Mouse (Mus musculus): Measurements from ENCODE around the gene Gm10382. TPM values are rescaled to one million over a fixed set of nuclear protein-coding genes. Genes with fewer than 3 reads are reported as not detected.

The Gm10382 gene
- 1 to 10 TPM; 1.2 to 1.4 TPM for total RNA-seq (2023)

DNA sequence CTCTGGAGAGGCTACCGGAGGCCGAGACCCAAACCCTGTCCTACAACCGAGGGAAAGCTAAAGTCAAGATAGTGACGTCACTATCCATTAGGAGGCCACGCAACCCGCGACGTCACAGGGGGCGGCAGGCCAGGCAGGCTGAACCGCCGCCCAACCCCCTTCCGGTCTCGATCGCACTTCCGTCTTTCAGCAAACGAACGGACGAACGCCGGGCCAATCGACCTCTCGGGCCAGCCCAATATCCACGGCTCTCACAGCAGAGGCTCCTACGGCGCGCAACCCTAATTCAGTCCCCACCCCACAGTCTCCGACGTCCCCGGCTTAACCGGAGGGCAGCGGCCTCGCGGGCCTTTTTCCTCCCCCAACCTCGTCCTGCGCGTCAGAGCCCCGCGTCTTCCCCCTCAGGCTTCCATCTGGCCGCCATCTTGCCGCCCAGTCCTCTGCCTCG lies at the start of gene Gm10382:
Gm10382 (plus strand) TSS at position 192 of the 448 bp plus-strand sequence.

GRCm38 (mm10) chr5:125340547-125341262 lies 48.4 kb upstream of the Gm10382 start, which contains the start of gene Scarb1:
TSS of gene Scarb1 (minus strand) at chr5:125341094.

DNA sequence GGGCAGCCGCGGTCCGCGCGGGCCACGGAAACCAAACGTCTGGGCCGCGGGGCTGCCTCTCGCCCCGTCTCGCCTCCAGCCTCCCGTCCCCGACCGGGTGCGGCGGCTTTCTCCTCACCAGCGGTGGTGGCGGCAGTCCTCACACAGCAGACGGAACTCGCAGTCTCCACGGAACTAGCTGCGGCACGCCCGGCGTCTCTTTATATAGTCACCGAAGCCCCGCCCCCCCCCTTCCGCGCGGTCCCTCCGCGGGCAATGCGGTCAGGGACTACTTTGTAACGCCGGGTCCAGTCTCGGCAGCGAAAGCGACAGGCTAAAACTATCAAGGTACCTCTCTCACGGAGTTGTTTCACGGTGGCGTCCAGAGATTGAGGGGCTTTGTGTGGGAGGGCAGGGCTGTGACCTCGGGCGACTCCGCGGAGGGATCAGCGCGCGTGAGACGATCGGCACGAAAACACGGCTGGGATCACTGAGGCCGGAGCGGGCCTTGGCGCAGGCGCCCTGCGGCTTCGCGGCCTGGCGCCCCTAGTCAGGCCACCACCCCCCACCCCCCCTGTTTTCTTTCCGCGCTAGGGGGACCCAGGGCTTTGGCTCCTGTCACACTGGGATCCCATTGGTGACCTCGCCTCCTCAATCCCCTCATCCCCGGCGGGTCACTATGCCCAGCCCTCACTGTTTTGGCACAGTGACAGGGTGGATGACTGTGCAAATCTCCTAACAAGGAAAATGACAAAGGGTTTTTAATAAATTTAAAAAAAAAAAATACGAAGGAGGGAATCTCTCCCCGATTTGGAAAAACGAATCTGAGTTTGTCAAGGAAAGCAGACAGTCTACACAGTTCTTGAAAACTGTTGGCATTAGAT lies 688 bp downstream of the Gm10382 start, which contains the start of gene Ubc:
Ubc (minus strand) TSS at position 624 of the 863 bp plus-strand sequence.

DNA sequence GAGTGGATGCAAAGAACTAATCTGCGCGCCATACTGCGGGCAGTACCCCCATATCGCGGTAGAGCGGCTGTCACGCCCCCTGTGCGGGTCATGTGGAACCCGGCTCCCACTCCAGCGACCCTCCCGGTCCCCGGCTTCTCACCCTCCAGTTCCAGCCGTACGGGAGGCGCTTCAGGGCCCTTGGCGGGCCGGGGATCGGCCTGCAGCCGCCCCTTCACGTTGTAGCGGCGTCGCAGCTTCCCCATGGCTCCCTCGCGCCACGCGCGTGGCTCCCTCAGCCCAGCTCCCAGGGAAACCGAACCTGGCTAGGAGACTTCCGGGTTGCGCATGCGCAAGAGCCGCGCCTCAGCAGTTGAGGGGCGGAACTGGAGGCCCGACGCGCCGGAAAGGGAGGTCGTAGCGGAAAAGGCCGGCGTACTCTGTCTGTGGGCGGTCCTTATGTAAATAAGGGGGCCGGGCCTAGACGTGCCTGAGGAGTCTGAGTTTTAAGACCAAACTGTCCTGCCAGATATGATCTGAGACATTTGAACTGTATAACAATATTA lies 44.7 kb downstream of the Gm10382 start, which contains the start of gene Dhx37:
Dhx37 (minus strand) TSS at position 329 of the 545 bp plus-strand sequence.

Other genes with a start within 250 kb of the Gm10382 start
- 100 to 1,000 TPM; 341 to 357 TPM for gene Ncor2, start 210.1 kb upstream of the Gm10382 start, total RNA-seq (2023)
- gene Scarb1, start 48.2 kb upstream of the Gm10382 start, total RNA-seq (2023) = 100 to 1,000 TPM; 249 to 253 TPM
- 1,000 to 10,000 TPM; 2,603 to 3,157 TPM for gene Ubc, start 880 bp downstream of the Gm10382 start, total RNA-seq (2023)
- gene Dhx37, start 44.8 kb downstream of the Gm10382 start, total RNA-seq (2023) = 10 to 100 TPM; 11.7 TPM
- 10 to 100 TPM; 40.5 to 41.8 TPM for gene Bri3bp, start 52.2 kb downstream of the Gm10382 start, total RNA-seq (2023)
- 10 to 100 TPM; 23.3 to 24.1 TPM for gene Aacs, start 86.5 kb downstream of the Gm10382 start, total RNA-seq (2023)
- under 1 TPM in 1 of 2 experiments, not detected in 1; 0.09 TPM for gene Tmem132b, start 142.5 kb downstream of the Gm10382 start, total RNA-seq (2023)